Mouse (Mus musculus): ENCODE measurements around the gene Rcc2. TPM values are rescaled to one million over a fixed set of nuclear protein-coding genes. Genes with fewer than 3 reads are reported as not detected.
A peak's percentile ranks its signal among the peaks of the same experiment; 100 is the strongest.

Gene Rcc2
- polyA plus RNA-seq, 1 experiment, result not detected

- H3K27ac ChIP-seq (ENCODE audit: insufficient read depth, low read depth, low read length), result no peak overlapping the region
- H3K4me3 ChIP-seq (ENCODE audit: insufficient read depth, low read depth, low read length), result no peak overlapping the region
- WGBS, result 85% methylated on average over 4 of the region's 4 CpGs
- TF ChIP-seq CTCF (IDR thresholded peaks at IDR 0.05; ENCODE audit: insufficient read depth, low read depth, low read length), result no peak
- TF ChIP-seq POLR2A (IDR thresholded peaks at IDR 0.05; ENCODE audit: insufficient read depth, low read depth, low read length), result no peak
- H3K4me1 ChIP-seq (ENCODE audit: control insufficient read depth, insufficient read depth, low read length), result no peaks in the 10 kb centered on the region
These were observed 31.3 kb downstream of the Rcc2 start for GRCm38 (mm10) chr4:140731654-140732053.

- 80% methylated on average over 7 of the region's 7 CpGs for WGBS
- Histone ChIP-seq H3K27ac (ENCODE audit: insufficient read depth, low read depth, low read length) (no peak overlapping the region), H3K4me1 (ENCODE audit: control insufficient read depth, insufficient read depth, low read length) (no peaks in the 10 kb centered on the region), H3K4me3 (ENCODE audit: insufficient read depth, low read depth, low read length) (no peak overlapping the region)
- TF ChIP-seq CTCF (IDR thresholded peaks at IDR 0.05; ENCODE audit: insufficient read depth, low read depth, low read length), result no peak
- no peak for TF ChIP-seq POLR2A (IDR thresholded peaks at IDR 0.05; ENCODE audit: insufficient read depth, low read depth, low read length)
These were observed 32.5 kb downstream of the Rcc2 start for GRCm38 (mm10) chr4:140732871-140733270.

- WGBS, result 89% methylated on average over 11 of the region's 11 CpGs
- TF ChIP-seq POLR2A (IDR thresholded peaks at IDR 0.05; ENCODE audit: insufficient read depth, low read depth, low read length), result no peak
- TF ChIP-seq CTCF (IDR thresholded peaks at IDR 0.05; ENCODE audit: insufficient read depth, low read depth, low read length), result no peak
- H3K4me3 ChIP-seq (ENCODE audit: insufficient read depth, low read depth, low read length), result no peak overlapping the region
- H3K27ac ChIP-seq (ENCODE audit: insufficient read depth, low read depth, low read length), result no peak overlapping the region
- H3K4me1 ChIP-seq (ENCODE audit: control insufficient read depth, insufficient read depth, low read length), result peaks cover 13% of the 10 kb centered on the region
These were observed 40.3 kb downstream of the Rcc2 start for GRCm38 (mm10) chr4:140740655-140741054.

- H3K4me1 ChIP-seq (ENCODE audit: control insufficient read depth, insufficient read depth, low read length), result peaks cover 13% of the 10 kb centered on the region
- H3K27ac ChIP-seq (ENCODE audit: insufficient read depth, low read depth, low read length), result no peak overlapping the region
- 60% methylated on average over 6 of the region's 6 CpGs for WGBS
- TF ChIP-seq CTCF (IDR thresholded peaks at IDR 0.05; ENCODE audit: insufficient read depth, low read depth, low read length), result no peak
- no peak for TF ChIP-seq POLR2A (IDR thresholded peaks at IDR 0.05; ENCODE audit: insufficient read depth, low read depth, low read length)
- no peak overlapping the region for H3K4me3 ChIP-seq (ENCODE audit: insufficient read depth, low read depth, low read length)
These were observed 41.1 kb downstream of the Rcc2 start for GRCm38 (mm10) chr4:140741401-140741800.

- peaks cover 13% of the 10 kb centered on the region for H3K4me1 ChIP-seq (ENCODE audit: control insufficient read depth, insufficient read depth, low read length)
- TF ChIP-seq POLR2A (IDR thresholded peaks at IDR 0.05; ENCODE audit: insufficient read depth, low read depth, low read length), result no peak
- TF ChIP-seq CTCF (IDR thresholded peaks at IDR 0.05; ENCODE audit: insufficient read depth, low read depth, low read length), result no peak
- WGBS, result 85% methylated on average over 2 of the region's 2 CpGs
- no peak within 1 kb of the TSS for H3K4me3 ChIP-seq (ENCODE audit: insufficient read depth, low read depth, low read length)
- no peak within 1 kb of the TSS for H3K27ac ChIP-seq (ENCODE audit: insufficient read depth, low read depth, low read length)
These were observed 42.2 kb downstream of the Rcc2 start, which contains the start of gene Padi6 for GRCm38 (mm10) chr4:140742543-140742942. Gene Padi6 (minus strand): TSS chr4:140742643.

GRCm38 (mm10) chr4:140743086-140743485, 42.7 kb downstream of the Rcc2 start:
- Histone ChIP-seq H3K4me3 (ENCODE audit: insufficient read depth, low read depth, low read length) (no peak overlapping the region), H3K4me1 (ENCODE audit: control insufficient read depth, insufficient read depth, low read length) (peaks cover 13% of the 10 kb centered on the region), H3K27ac (ENCODE audit: insufficient read depth, low read depth, low read length) (no peak overlapping the region)
- TF ChIP-seq POLR2A (IDR thresholded peaks at IDR 0.05; ENCODE audit: insufficient read depth, low read depth, low read length) (no peak), CTCF (IDR thresholded peaks at IDR 0.05; ENCODE audit: insufficient read depth, low read depth, low read length) (no peak)
- 50% methylated on average over 4 of the region's 4 CpGs for WGBS

GRCm38 (mm10) chr4:140744654-140745053, 44.3 kb downstream of the Rcc2 start:
- TF ChIP-seq CTCF (IDR thresholded peaks at IDR 0.05; ENCODE audit: insufficient read depth, low read depth, low read length) (peak; percentile 35; the same call in 1 of the 2 replicates), POLR2A (IDR thresholded peaks at IDR 0.05; ENCODE audit: insufficient read depth, low read depth, low read length) (no peak)
- Histone ChIP-seq H3K4me1 (ENCODE audit: control insufficient read depth, insufficient read depth, low read length) (peaks cover 13% of the 10 kb centered on the region), H3K4me3 (ENCODE audit: insufficient read depth, low read depth, low read length) (no peak overlapping the region), H3K27ac (ENCODE audit: insufficient read depth, low read depth, low read length) (no peak overlapping the region)
- 32% methylated on average over 3 of the region's 3 CpGs for WGBS

GRCm38 (mm10) chr4:140747978-140748377, 47.6 kb downstream of the Rcc2 start:
- no peak overlapping the region for H3K27ac ChIP-seq (ENCODE audit: insufficient read depth, low read depth, low read length)
- no peaks in the 10 kb centered on the region for H3K4me1 ChIP-seq (ENCODE audit: control insufficient read depth, insufficient read depth, low read length)
- no peak for TF ChIP-seq CTCF (IDR thresholded peaks at IDR 0.05; ENCODE audit: insufficient read depth, low read depth, low read length)
- no peak for TF ChIP-seq POLR2A (IDR thresholded peaks at IDR 0.05; ENCODE audit: insufficient read depth, low read depth, low read length)
- WGBS, result 52% methylated on average over 12 of the region's 12 CpGs
- no peak overlapping the region for H3K4me3 ChIP-seq (ENCODE audit: insufficient read depth, low read depth, low read length)

GRCm38 (mm10) chr4:140750328-140750727, 50.0 kb downstream of the Rcc2 start:
- 22% methylated on average over 19 of the region's 19 CpGs for WGBS

GRCm38 (mm10) chr4:140753366-140753765, 53.0 kb downstream of the Rcc2 start:
- Histone ChIP-seq H3K27ac (ENCODE audit: insufficient read depth, low read depth, low read length) (no peak overlapping the region), H3K4me3 (ENCODE audit: insufficient read depth, low read depth, low read length) (no peak overlapping the region), H3K4me1 (ENCODE audit: control insufficient read depth, insufficient read depth, low read length) (no peaks in the 10 kb centered on the region)
- TF ChIP-seq POLR2A (IDR thresholded peaks at IDR 0.05; ENCODE audit: insufficient read depth, low read depth, low read length) (no peak), CTCF (IDR thresholded peaks at IDR 0.05; ENCODE audit: insufficient read depth, low read depth, low read length) (no peak)
- 82% methylated on average over 7 of the region's 7 CpGs for WGBS

More at GRCm38 (mm10) chr4:140750328-140750727, 50.0 kb downstream of the Rcc2 start:
- Histone ChIP-seq H3K4me1 (ENCODE audit: control insufficient read depth, insufficient read depth, low read length) (no peaks in the 10 kb centered on the region), H3K4me3 (ENCODE audit: insufficient read depth, low read depth, low read length) (no peak overlapping the region), H3K27ac (ENCODE audit: insufficient read depth, low read depth, low read length) (no peak overlapping the region)
- TF ChIP-seq CTCF (IDR thresholded peaks at IDR 0.05; ENCODE audit: insufficient read depth, low read depth, low read length), result no peak
- TF ChIP-seq POLR2A (IDR thresholded peaks at IDR 0.05; ENCODE audit: insufficient read depth, low read depth, low read length), result no peak

Data from olfactory bulb, adult 2 months (tissue).